Mouse (Mus musculus) forebrain, embryonic 13.5 days (tissue): ENCODE measurements around the gene Plekhm2. TPM values are rescaled to one million over a fixed set of nuclear protein-coding genes. Genes with fewer than 3 reads are reported as not detected.

Source experiments
- ATAC-seq: fragments of 200-750 bp; cut with Nextera tagmentation; 2 replicates; pipeline ENCODE4 v1.8.0; 2017
- H3K27ac ChIP-seq: fragments of 300-500 bp; sonication (generic); 2 replicates; pipeline ENCODE4 v1.5.1; 2015; ENCODE audit warnings: inconsistent platforms, mild to moderate bottlenecking, moderate library complexity
- H3K27me3 ChIP-seq: fragments of 300-500 bp; sonication (generic); 2 replicates; pipeline ENCODE4 v1.6.1; 2015; ENCODE audit warnings: mild to moderate bottlenecking, inconsistent platforms
- H3K36me3 ChIP-seq: fragments of 300-500 bp; sonication (generic); 2 replicates; pipeline ENCODE4 v1.6.1; 2015; ENCODE audit warnings: mild to moderate bottlenecking, inconsistent platforms; ENCODE audit not compliant: poor library complexity, severe bottlenecking
- H3K4me1 ChIP-seq: fragments of 300-500 bp; sonication (generic); 2 replicates; pipeline ENCODE4 v1.6.1; 2015; ENCODE audit warnings: inconsistent platforms
- H3K4me2 ChIP-seq: fragments of 300-500 bp; sonication (generic); 2 replicates; pipeline ENCODE4 v1.6.1; 2015; ENCODE audit warnings: inconsistent platforms, mild to moderate bottlenecking, moderate library complexity
- H3K4me3 ChIP-seq: fragments of 300-500 bp; sonication (generic); 2 replicates; pipeline ENCODE4 v1.5.1; 2015; ENCODE audit warnings: mild to moderate bottlenecking, inconsistent platforms
- H3K9ac ChIP-seq: fragments of 300-500 bp; sonication (generic); 2 replicates; pipeline ENCODE4 v1.6.1; 2015; ENCODE audit warnings: mild to moderate bottlenecking, inconsistent platforms
- H3K9me3 ChIP-seq: fragments of 300-500 bp; sonication (generic); replicated peaks from 2 replicates; pipeline ENCODE4 v1.6.1; 2016; ENCODE audit warnings: inconsistent platforms
- WGBS: fragments of 180-500 bp; shearing (Covaris S2); methylation state at CpG from one replicate; pipeline ENCODE4 v1.1.7; 2015; 5-methylcytosine and 5-hydroxymethylcytosine counted together
- polyA plus RNA-seq: library from polyadenylated mRNA; unstranded; fragments of >200 nt; fragmentation: Nextera tagmentation; extraction: Ambion mirVana; gene quantifications from 2 replicates; pipeline ENCODE4 v1.2.1, GENCODE M21; 2015

Gene Plekhm2
- polyA plus RNA-seq, 1 experiment from 2014 or later: 6.1 TPM

DNA sequence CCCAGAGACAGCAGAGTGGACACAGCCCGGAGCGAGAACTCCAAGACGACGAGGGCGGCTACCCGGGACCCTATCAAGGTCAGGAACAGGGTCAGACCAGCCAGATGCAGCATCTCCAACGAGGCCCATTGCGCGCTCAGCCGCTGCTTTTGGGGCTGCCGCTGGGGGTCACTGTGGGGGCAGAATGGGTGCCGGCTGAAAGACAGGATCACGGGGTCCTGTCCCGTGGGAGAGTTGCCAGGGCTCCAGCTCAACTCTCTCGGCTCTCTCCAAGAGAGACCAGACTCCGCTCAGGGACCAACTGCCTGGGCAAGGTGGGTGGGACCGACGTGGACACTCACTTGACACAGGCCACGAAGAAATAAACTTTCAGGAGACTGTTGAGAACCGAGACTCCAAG is 47.4 kb downstream of the Plekhm2 start:
- Histone ChIP-seq H3K36me3 (no peaks in the 10 kb centered on the region), H3K27ac (no peak overlapping the region), H3K27me3 (peaks cover 7% of the 10 kb centered on the region), H3K9ac (no peak overlapping the region), H3K4me1 (peaks cover 10% of the 10 kb centered on the region), H3K4me2 (peak overlapping the region; percentile 52), H3K9me3 (no peaks in the 10 kb centered on the region), H3K4me3 (0 out of 2 replicates have a peak overlapping the region, but pooled peaks have one; percentile 10)
- WGBS: 6% methylated on average over 20 of the region's 20 CpGs
- peak; percentile 28; the same call in 1 of the 2 replicates for ATAC-seq

DNA sequence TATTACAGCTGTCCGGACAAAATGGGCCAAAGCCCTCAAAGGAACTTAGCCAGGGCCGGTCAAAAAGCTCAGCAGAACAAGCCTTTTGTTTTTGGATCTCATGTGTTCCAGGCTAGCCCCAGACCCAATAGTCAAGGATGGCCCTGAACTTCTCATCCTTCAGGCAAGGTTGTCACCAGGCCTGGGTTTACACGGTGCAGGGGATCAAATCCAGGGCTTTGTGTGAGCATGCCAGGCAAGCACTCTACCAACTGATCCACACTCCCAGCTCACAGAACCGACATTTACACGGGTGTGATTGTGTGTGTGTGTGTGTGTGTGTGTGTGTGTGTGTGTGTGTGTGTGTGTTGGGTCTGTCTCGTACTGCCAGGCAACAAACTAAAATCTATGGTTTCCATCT is 47.9 kb downstream of the Plekhm2 start:
- H3K36me3 ChIP-seq: no peaks in the 10 kb centered on the region
- no peaks in the 10 kb centered on the region for H3K9me3 ChIP-seq
- H3K9ac ChIP-seq: no peak overlapping the region
- 77% methylated on average over 6 of the region's 6 CpGs for WGBS
- no peak overlapping the region for H3K27ac ChIP-seq
- H3K27me3 ChIP-seq: peaks cover 7% of the 10 kb centered on the region
- no peak overlapping the region for H3K4me2 ChIP-seq
- ATAC-seq: no peak
- H3K4me1 ChIP-seq: peaks cover 10% of the 10 kb centered on the region
- no peak overlapping the region for H3K4me3 ChIP-seq

DNA sequence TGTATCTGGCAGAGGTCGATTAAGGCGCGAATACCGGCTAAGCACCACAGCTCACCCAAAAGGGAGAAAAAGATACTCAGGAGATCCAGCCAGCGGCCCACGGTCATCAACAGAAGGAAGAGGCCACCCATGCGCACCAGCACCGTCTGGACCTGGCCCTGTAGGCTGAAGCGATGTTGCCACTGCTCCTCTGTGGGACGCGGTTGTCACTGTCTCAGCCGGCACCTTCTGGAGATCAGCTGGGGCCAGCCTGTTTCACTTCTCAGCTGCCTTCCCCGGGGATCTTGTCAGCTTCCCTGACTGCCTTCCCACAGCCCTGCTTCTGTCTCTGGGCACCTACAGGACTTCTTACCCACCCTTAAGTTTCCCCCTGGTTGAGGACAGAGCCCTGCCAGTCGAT is 49.8 kb downstream of the Plekhm2 start:
- no peak overlapping the region for H3K9ac ChIP-seq
- H3K36me3 ChIP-seq: no peaks in the 10 kb centered on the region
- peaks cover 10% of the 10 kb centered on the region for H3K4me1 ChIP-seq
- H3K27ac ChIP-seq: no peak overlapping the region
- no peak overlapping the region for H3K4me3 ChIP-seq
- peaks cover 7% of the 10 kb centered on the region for H3K27me3 ChIP-seq
- no peak overlapping the region for H3K4me2 ChIP-seq
- ATAC-seq: no peak
- H3K9me3 ChIP-seq: no peaks in the 10 kb centered on the region
- 87% methylated on average over 14 of the region's 14 CpGs for WGBS

DNA sequence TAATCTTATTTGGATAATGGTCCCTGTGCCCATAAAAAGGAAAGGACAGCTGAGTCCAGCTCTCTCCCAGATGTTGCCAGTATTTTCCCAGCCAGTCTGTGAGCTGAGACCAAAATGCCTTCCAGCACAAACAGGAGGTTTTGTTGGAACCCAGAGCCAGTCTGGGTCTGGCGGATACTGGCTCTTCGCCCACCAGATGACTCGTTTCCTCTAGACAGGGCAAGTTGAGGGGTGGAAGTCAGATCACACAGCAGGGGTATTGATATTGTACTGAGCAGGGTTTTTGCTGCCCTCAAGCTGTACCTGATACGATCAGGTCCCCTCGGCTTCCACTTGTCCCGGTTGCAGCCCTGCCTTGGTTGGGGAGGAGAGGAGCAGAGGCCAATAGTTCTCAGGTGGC is 55.2 kb downstream of the Plekhm2 start:
- 88% methylated on average over 6 of the region's 6 CpGs for WGBS
- no peaks in the 10 kb centered on the region for H3K27me3 ChIP-seq

DNA sequence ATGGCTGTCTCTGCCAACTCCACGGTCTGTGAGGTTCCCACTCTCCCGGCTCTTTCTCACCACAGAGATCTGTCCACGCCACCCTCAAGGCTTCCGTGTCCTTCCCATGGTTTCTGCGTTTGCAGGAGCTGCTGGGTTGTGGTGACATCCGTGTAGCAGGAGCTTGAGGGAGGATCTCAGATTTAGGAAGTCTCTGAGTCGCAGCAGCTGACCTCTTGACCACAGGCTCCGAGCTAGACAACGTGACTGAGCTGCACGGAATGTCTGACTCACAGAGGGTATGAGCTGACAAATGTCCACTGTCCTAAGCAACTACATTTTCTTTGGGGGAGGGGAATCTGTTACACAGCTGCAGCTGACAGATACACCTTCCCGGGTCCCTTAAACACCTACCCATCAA is 58.8 kb downstream of the Plekhm2 start, which contains the start of gene Fblim1:
Gene Fblim1, minus strand, starts transcription at position 236 of the 400 bp plus-strand sequence.
- WGBS: 89% methylated on average over 11 of the region's 11 CpGs
- Histone ChIP-seq H3K4me1 (no peaks in the 10 kb centered on the region), H3K27ac (no peak within 1 kb of the TSS), H3K4me3 (no peak within 1 kb of the TSS), H3K9ac (no peak within 1 kb of the TSS), H3K4me2 (no peak within 1 kb of the TSS), H3K9me3 (no peaks in the 10 kb centered on the region), H3K27me3 (peaks cover 13% of the 10 kb centered on the region), H3K36me3 (no peaks in the 10 kb centered on the region)
- ATAC-seq: no peak

More for the DNA sequence above, 55.2 kb downstream of the Plekhm2 start:
- Histone ChIP-seq H3K27ac (no peak overlapping the region), H3K4me2 (no peak overlapping the region), H3K4me3 (no peak overlapping the region), H3K4me1 (no peaks in the 10 kb centered on the region), H3K9ac (no peak overlapping the region), H3K9me3 (no peaks in the 10 kb centered on the region), H3K36me3 (no peaks in the 10 kb centered on the region)
- no peak for ATAC-seq

DNA sequence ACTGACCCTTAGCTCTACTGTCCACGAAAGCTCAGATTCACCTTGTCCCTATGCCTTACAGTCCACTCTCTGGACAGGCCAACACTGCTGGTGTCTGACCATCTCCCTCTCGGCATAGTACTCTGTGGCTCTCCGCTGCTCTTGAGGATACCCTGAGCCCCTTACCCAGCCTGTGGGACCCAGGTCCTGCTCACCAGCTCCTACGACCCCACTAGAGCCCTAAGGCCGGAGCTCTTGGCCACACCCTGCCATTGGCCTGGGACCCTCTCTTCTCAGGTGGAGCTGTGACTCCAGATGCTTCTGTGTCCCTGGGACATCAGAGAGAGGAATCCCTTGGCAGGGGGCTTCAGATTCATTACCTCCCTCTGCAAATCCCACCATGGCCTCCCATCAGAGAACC is 59.3 kb downstream of the Plekhm2 start:
- no peak overlapping the region for H3K4me2 ChIP-seq
- peaks cover 17% of the 10 kb centered on the region for H3K27me3 ChIP-seq
- no peak overlapping the region for H3K4me3 ChIP-seq
- H3K4me1 ChIP-seq: no peaks in the 10 kb centered on the region
- H3K9me3 ChIP-seq: no peaks in the 10 kb centered on the region
- H3K9ac ChIP-seq: no peak overlapping the region
- no peak for ATAC-seq
- no peaks in the 10 kb centered on the region for H3K36me3 ChIP-seq
- no peak overlapping the region for H3K27ac ChIP-seq
- 89% methylated on average over 5 of the region's 5 CpGs for WGBS

DNA sequence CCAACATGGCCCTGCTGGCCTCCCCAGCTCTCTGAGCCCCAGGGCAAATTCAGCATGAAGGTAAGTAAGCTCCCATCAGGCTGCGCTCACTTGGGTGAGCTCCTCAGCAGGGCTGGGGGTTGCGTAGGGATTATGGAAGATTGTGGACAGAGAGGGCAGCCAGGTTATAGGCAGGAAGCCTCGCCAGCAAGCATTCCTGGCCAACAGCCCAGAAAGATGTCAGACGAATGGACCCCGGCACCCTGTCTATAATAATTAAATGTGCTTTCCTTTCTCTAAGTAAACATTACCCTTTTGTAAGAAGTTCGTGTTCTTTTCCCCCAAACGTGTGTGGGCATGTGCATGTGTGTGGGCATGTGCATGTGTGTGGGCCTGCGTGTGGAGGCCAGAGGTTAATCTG is 60.2 kb downstream of the Plekhm2 start:
- Histone ChIP-seq H3K4me1 (peaks cover 4% of the 10 kb centered on the region), H3K27ac (no peak overlapping the region), H3K9ac (no peak overlapping the region), H3K27me3 (peaks cover 26% of the 10 kb centered on the region), H3K4me3 (no peak overlapping the region), H3K36me3 (no peaks in the 10 kb centered on the region), H3K4me2 (no peak overlapping the region), H3K9me3 (no peaks in the 10 kb centered on the region)
- ATAC-seq: no peak
- WGBS: 64% methylated on average over 8 of the region's 8 CpGs

DNA sequence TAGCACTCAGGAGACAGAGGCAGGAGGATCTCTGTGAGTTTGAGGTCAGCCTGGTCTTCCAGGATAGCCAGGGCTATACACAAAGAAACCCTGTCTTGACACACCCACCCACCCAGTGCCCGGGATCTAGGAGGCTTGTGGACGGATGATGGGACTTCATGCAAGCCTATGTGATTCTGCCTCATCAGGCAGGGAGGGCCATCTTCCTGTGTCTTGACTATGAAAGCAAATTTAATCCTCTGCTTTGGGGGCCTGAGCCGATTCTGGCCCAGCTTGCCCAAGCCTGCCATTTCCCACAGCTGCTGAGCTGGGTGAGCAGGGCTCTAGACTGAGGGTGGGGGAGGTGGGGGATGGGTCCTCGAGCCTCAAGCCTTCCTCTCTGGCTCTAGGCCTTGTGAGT is 60.8 kb downstream of the Plekhm2 start:
- Histone ChIP-seq H3K4me2 (no peak overlapping the region), H3K27ac (no peak overlapping the region), H3K9ac (no peak overlapping the region), H3K4me3 (no peak overlapping the region), H3K9me3 (no peaks in the 10 kb centered on the region), H3K4me1 (peaks cover 10% of the 10 kb centered on the region), H3K36me3 (no peaks in the 10 kb centered on the region), H3K27me3 (peaks cover 32% of the 10 kb centered on the region)
- WGBS: 64% methylated on average over 4 of the region's 4 CpGs
- ATAC-seq: no peak

DNA sequence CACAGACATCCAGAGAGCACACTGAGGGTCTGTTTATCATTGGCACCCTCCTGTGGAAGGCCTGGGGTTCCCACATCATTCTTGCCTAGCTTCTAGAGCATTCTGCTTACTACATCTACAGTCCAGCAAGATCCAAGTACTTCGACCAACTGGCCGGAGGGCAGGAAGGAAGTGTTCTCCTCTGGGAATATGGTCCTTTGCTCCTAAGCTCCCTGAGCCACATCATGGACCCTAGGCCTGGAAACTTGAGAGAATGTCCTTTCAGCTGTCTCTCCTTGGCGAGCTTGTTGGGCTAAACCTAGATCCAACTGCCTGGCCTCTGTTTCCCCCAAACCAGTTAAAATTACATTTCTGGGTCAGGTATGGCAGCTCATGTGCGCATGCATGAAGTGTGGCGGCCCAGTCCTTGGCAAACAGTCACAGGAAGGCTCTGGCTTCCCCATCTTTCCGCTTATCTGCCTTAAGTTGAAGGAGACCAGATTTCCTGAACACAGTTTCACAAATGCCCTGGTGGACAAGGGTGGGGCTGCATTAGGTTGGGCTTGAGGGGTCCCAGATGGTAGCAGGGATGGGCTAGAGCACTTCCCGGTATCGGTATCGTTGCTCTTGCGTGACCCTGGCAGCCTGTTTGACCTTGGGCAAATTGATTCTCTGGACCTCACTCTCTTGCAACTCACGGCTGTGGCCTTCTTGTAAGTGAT is 62.0 kb downstream of the Plekhm2 start:
- WGBS: 87% methylated on average over 11 of the region's 11 CpGs
- Histone ChIP-seq H3K27ac (no peak overlapping the region), H3K9ac (no peak overlapping the region), H3K4me1 (peaks cover 16% of the 10 kb centered on the region), H3K9me3 (no peaks in the 10 kb centered on the region), H3K4me2 (no peak overlapping the region), H3K4me3 (no peak overlapping the region), H3K27me3 (peaks cover 45% of the 10 kb centered on the region), H3K36me3 (no peaks in the 10 kb centered on the region)
- no peak for ATAC-seq

DNA sequence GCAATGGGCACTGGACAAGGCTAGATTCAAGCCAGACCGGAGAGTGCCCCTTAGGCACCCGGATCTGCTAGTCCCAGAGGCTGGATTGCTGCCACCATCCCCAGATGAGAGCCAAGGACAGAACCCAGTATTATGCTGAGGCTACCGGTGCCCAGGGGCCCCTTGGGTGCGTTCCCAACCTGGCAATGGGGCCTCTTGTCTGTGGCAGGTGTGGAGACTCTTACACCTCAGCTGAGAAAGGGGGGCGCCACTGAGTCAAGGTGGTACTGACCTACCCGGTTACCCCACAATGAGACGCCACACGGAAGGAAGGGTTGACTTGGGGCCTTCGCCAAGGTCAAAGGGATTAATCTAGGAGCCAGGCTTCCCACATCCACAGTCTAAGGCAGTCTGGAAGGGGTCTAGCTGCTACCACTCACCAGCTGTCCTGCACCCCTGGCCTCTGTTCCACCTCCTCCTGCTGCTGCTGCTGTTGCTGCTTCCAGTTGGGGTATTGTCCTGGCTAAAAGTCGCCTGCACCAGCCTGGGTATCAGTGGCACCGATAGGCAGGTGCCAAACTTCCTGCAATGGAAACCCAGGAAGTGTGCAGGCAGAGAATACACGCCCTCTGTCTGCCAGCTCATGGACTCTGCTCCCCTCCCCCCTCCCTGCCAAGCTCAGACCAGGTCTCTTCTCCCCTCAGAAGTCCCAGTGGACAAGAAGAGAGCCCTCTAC is 63.4 kb downstream of the Plekhm2 start:
- Histone ChIP-seq H3K4me3 (no peak overlapping the region), H3K4me1 (peaks cover 16% of the 10 kb centered on the region), H3K27ac (no peak overlapping the region), H3K9ac (no peak overlapping the region), H3K27me3 (peaks cover 54% of the 10 kb centered on the region), H3K36me3 (no peaks in the 10 kb centered on the region), H3K9me3 (no peaks in the 10 kb centered on the region), H3K4me2 (no peak overlapping the region)
- 70% methylated on average over 12 of the region's 12 CpGs for WGBS
- no peak for ATAC-seq

DNA sequence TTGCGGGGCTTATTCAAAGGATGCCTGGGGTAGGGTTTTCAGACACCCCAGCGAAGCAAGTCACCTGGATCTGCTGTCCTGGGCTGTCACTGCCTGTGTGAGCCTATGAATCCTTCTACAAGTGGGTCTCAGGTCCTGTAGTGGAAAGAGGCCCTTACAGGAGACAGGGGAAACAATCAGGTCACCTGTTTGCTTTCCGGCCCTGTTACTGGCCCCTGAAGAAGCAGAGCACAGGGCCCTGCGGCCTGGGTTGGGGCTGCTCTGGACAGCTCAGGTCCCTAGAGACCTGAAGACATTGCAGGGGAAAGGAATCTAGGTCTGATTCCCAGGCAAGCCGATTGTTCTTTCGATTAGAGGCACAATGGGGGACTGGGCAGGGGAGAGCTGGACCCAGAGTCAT is 64.3 kb downstream of the Plekhm2 start:
- Histone ChIP-seq H3K4me3 (no peak overlapping the region), H3K27me3 (peaks cover 54% of the 10 kb centered on the region), H3K4me2 (peak overlapping the region; percentile 76), H3K36me3 (no peaks in the 10 kb centered on the region), H3K27ac (no peak overlapping the region), H3K4me1 (peaks cover 16% of the 10 kb centered on the region), H3K9me3 (no peaks in the 10 kb centered on the region), H3K9ac (no peak overlapping the region)
- 27% methylated on average over 6 of the region's 6 CpGs for WGBS
- no peak; the same call in 1 of the 2 replicates for ATAC-seq

DNA sequence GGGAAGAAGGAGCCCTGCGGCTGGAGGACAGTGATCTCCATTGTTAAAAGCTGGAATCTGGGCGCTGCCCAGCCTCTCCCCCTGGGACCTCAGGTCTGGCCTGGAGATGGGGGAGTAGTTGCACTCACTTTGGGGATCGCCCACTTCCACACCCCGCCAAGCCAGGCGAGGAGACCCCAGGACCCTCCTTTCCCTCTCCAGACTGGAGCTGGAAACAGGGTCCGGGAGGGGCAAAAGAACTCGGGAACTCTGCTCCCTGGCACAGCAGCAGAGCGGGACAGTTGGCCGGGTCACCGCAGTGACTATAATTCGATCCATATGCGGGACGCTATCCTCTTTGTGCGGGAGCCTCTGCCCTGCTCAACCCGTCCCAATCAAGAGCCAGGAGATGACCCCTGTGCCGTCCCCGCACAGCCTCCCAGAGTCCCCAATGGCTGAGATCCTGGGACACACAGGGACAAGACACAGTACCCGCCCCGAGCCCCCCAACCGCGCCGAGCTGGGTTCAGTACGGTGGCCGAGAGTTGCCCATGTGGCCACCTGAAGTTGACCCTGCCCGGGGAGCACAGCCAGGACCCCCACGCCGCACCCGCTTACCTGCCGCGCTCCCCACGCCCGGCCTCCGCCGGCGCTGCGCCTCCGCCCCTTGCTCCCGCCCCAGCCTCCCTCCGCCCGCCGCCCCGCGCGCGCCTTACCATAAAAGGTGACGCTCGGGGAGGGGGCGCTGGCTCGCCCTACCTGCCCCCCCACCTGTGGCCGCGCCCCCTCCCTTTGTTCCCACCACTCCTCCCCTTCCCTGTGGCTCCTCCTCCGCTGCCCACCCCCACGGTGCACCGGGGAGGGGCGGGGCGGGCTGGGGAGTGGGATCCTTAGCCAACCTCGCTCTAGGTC is 65.2 kb downstream of the Plekhm2 start:
- peak; percentile 36; the same call in 1 of the 2 replicates for ATAC-seq
- peak overlapping the region; percentile 62 for H3K9ac ChIP-seq

More for the DNA sequence above, 65.2 kb downstream of the Plekhm2 start:
- Histone ChIP-seq H3K4me2 (peak overlapping the region; percentile 76), H3K27ac (no peak overlapping the region), H3K27me3 (peaks cover 54% of the 10 kb centered on the region), H3K4me3 (peak overlapping the region; percentile 50), H3K9me3 (no peaks in the 10 kb centered on the region), H3K36me3 (no peaks in the 10 kb centered on the region), H3K4me1 (peaks cover 16% of the 10 kb centered on the region)
- WGBS: under 1% methylated on average over 35 of the region's 57 CpGs
